ENCODE assay signal across 17 mouse cellular contexts in the genomic region with DNA sequence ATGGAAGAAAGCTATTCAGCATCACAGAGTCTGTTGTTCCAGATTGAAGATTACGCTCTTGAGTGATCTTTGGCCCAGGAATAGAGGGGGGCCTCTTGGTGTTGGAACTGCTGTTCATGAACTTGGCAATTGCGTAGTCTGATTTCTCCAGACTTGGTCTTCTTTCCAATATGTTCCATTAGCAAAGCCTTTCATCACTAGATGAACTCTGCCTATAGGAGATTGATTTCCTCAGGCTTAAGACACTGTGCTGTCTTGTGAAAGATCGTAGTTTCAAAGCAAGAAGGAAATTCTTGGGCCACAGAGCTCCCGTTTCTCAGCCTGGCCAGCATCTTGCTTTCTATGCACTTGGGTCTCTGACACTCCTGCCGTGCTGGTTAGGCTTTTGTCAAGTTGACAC.
"Had no signal": no experiment of that assay in that cellular context is flagged by ENCODE, and none has a peak within 500 bp of the region (broad histone marks: within the 10 kb centered on the region; RNA-seq: fewer than 3 reads in every experiment).

No protein-coding gene starts in this region.

- H3K9me3 ChIP-seq: liver, embryonic 13.5 days; midbrain, embryonic 15.5 days; neural tube, embryonic 13.5 days; stomach, embryonic 15.5 days had no signal

- H3K4me1 ChIP-seq: liver, embryonic 13.5 days; midbrain, embryonic 15.5 days; neural tube, embryonic 13.5 days; stomach, embryonic 15.5 days had no signal

- DNase-seq: kidney, adult 2 months; kidney, postnatal 25 days; layer of hippocampus, adult 9-11 months; liver, embryonic 13.5 days; lung, adult 2 months; retina, postnatal 1 day; right cerebral cortex, postnatal 25 days; spleen, adult 18-20 months; thymus, postnatal 25 days had no signal

- H3K9ac ChIP-seq: liver, embryonic 13.5 days; midbrain, embryonic 15.5 days; neural tube, embryonic 13.5 days; stomach, embryonic 15.5 days had no signal

- H3K4me2 ChIP-seq: liver, embryonic 13.5 days; midbrain, embryonic 11.5 days; midbrain, embryonic 15.5 days; neural tube, embryonic 13.5 days; stomach, embryonic 15.5 days had no signal

- H3K27ac ChIP-seq: kidney, postnatal 0 days; layer of hippocampus, adult 2 months; liver, embryonic 13.5 days; macrophage; midbrain, embryonic 15.5 days; neural tube, embryonic 13.5 days; stomach, embryonic 15.5 days had no signal

- H3K4me3 ChIP-seq: layer of hippocampus, adult 2 months; liver, embryonic 13.5 days; midbrain, embryonic 15.5 days; myocyte; neural tube, embryonic 13.5 days; stomach, embryonic 15.5 days had no signal

- ATAC-seq: midbrain, embryonic 15.5 days had no signal

- H3K27me3 ChIP-seq: liver, embryonic 13.5 days; midbrain, embryonic 15.5 days; neural tube, embryonic 13.5 days; stomach, embryonic 15.5 days had no signal

- H3K36me3 ChIP-seq: liver, embryonic 13.5 days; midbrain, embryonic 15.5 days; neural tube, embryonic 13.5 days; stomach, embryonic 15.5 days had no signal
